Mouse (Mus musculus) R1 (cell line): Measurements from ENCODE around the gene Pofut1.

ENCODE experiments used
- DNase-seq: peaks from one replicate; pipeline ENCODE4 v3.0.0-alpha.2; 2018; ENCODE audit warnings: low read depth, low spot score

Gene Pofut1

DNA sequence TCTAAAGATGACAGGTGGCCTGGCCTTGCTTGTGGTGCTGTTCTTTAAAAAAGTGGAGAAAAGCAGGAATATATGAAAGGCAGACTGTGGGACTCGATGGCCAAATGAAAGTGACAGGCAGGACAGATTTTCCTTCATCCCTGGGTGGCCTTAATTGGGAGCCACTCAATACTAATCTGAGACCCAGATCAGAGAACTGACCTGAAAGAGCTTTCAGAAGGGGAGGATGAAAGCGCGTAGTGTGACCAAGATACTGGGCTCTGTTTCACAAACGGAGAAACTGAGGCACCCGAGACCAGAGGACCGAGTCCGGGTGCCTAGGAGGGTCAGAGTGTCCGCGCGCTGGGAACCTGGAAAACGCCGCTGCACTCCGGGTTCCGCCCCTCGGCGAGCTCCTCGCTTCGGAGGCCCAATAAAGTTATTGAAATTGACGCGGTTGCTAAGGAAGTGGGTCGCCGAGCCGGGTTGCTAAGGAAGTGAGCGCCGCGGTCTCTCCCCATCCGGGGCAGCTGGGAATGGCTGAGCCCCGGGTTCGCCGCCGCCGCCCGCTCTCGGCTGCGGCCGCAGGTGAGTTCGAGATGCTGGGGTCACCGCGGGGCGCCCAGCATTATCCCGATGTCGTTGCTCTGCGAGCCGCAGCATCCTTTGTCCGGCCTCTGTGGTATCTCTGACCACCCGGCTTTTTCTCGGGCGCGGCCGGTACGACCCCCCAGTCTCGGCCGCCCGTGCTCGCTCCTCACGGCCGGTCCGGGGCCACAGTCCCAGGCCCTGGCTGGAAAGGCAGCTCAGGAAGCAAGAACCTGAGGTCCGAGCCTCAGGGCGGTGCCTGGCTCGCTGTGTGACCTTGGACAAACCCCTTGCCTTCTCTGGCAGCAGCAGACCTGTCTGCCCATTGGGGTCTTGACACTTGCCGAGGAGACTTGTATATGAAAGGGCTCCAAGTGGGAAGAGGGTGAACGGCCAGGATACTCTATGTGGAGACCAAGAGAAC lies 49.9 kb downstream of the Pofut1 start, which contains the start of gene Kif3b:
TSS of gene Kif3b (plus strand) at position 476 of the 991 bp plus-strand sequence.
- DNase-seq, result peak; percentile 92

DNA sequence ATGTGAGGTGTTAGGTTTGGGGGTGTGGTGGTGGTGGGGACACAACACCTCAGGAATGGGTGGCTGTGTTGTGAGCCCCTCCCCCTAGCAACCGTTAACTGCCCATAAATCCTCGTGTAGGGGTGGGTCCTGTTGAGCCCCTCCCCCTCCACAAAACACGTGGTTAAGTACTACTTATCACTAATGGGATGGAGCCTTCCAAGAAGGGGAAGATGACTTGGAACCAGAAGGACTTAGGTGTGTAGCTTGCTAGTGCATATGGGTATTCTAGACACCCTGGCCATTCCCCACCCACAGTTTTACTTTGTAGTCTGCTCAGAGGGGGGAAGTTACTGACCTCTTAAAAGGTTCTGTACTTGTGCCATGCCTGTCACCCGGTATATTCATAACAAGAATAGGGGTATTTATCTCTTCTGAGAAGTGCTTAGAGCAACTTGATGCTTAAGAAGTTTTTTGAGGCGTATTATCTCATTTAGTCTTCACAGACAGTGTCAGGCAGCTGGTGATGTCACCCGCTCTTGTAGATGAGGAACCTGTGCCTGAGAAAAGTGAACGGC lies 51.0 kb downstream of the Pofut1 start:
- DNase-seq, result peak; percentile 86

DNA sequence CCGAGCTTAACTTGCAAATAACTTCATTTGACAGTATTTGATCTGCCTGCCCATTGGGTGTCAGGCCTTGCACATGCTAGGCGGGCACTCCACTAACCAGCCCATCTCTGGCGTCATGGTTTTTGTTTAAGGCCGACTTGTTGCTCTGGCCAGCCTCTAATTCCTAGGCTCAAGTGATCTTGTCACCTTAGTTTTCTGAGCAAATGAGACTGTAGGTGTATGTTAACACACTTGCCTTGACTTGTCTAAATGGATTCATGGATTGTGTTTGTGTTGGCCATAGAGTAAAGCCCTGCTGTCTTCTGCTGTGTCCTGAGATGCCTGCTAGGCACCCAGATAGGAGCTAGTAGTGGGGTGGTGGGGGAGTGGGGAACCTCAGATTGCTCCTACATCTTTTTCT lies 53.9 kb downstream of the Pofut1 start:
- DNase-seq, result no peak

DNA sequence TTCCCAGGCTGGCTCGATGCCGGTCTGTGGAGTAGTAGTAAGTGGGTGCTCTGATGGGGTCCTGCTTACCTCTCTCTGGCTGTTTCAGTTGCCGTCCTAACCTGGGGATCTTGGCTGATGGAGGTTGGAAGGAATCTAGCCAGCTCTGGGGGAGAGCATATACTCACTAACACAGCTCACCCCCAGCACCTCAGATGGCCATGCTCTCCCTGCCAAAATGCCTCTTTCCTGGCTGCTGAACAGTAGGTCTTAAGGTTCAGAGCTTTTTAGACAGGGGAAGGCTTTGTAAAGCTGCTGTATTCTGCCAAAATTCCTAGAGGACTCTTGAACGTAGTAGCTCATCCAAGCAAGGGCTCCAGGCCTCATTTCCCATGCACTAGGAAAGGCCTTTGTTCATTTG lies 56.4 kb downstream of the Pofut1 start:
- no peak for DNase-seq

DNA sequence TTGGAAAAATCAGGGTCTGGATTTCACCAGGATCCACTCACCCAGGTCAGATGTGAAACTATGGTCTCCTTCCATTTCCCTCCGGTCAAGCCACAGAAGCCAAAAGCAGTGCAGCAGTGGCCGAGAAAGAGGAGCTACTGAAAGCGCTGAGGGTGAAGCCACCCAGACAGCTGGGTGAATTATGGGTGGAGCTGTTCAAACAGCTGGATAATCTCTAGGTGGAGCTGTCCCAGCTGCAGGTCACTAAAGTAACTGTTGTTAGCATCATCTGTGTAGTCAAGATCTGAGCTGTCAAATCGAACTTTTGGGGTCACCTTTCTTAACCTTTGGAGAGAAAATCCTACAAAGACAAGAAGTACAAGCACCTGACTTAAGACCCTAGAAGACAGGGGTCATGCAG lies 57.1 kb downstream of the Pofut1 start:
- DNase-seq, result no peak

DNA sequence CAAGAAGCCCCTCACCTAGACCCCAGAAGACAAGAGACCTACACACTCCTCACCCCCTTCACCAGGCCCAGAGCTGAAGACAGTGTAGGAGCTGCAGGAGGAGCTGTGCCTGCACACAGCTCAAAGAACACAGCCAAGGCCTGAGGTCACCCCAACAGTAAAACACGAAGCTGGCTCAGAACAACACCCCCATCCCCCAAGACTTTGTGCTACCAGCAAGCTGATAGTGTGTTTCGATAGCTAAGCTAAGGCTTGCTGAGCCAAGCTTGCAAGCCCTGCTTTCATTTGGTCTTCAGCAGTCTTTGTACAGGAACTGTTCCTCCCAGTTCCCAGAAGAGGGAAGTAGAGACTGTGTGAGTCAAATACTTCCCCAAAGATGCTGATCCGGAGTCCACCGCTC lies 57.5 kb downstream of the Pofut1 start:
- DNase-seq, result no peak

DNA sequence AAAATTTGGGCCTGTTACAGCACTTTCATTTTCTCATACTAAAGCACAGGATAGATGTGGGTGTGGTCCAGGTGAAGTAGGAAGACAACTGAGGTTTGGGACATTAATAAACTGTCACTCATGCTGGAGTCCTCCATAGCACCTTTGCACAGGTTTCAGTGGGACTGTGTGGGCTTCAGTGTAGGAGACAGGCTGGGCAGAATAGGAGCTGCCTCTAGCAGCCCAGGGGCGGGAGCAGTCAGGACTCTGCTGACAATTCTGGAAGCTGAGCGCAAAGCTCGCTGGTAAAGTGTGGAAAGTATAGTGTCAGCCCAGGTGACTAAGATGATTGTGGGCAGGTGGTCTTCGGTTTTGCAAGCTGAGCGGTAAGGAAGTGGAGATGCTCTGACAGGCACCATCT lies 59.8 kb downstream of the Pofut1 start:
- no peak for DNase-seq

DNA sequence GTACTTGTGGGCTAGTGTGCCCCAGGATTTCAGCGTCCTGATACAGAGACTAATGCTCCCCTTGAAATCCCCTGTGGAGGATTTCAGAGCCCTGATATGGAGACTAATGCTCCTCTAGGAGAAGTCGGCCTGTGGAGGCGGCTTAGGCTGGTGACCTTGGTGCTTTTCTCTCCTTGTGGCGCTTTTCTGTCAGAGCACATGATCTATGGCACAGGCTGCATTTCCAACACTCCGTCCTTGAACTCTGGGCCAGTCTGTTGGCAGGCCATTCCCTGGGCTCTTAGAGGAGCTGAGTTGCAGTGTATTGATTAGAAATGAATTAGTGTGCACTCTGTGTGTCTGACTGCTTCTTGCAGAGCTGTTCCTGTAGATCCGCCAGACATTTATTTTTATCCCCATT lies 63.9 kb downstream of the Pofut1 start:
- DNase-seq, result peak; percentile 24

DNA sequence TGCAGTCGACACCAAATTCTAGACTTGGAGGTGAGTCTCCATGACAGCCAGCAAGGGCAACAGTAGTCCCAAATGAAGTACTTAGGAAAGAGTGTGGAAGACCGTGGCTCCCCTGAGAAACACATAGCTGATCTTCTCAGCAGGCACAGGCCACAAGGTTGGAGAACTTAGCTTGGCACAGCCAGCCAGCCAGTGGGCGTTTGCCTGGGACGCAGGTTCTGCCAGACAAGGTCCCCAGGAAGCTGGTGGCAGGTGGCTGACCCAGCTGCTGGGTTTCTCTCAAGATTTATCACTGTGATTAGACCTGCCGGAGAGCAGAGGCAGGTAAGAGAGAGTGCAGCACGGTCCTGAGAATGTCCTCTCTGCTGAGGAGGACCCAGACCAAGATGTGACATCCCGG lies 67.3 kb downstream of the Pofut1 start:
- DNase-seq, result no peak

DNA sequence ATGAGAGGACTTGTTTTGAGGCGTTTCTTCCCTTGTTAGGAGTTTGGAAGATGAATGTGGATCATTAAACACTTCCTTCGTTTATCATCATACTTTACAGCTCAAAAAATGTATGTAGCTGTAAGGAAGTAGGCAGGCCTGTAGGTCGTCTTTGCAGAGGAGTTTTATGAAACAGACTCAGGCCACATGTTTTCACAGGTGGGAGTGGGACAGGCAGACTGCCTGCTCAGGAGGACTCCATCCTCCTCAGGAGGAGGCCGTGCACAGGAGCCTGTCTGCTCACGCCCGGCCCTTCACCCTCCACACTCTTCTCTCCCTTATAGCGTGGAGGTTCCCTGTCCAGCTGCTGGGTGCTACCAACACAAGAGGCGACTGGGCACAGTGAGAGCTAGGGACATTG lies 67.8 kb downstream of the Pofut1 start:
- no peak for DNase-seq

DNA sequence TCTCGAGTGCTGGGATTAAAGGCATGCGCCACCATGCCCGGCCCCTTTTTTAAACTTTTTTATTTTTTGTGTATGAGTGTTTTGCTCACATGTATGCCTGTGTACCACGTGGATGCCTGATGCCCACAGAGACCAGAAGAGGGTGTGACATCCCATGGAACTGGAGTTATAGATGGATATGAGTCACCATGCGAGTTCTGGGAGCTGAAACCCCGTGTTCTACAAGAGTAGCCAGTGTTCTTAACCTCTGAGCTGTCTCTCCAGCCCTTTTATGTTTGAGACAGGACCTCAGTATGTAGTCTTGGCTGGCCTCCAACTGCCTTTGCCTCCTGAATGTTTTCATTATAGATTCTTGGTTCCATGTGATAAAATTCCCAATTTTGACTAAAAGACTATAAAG lies 68.9 kb downstream of the Pofut1 start:
- DNase-seq, result no peak

DNA sequence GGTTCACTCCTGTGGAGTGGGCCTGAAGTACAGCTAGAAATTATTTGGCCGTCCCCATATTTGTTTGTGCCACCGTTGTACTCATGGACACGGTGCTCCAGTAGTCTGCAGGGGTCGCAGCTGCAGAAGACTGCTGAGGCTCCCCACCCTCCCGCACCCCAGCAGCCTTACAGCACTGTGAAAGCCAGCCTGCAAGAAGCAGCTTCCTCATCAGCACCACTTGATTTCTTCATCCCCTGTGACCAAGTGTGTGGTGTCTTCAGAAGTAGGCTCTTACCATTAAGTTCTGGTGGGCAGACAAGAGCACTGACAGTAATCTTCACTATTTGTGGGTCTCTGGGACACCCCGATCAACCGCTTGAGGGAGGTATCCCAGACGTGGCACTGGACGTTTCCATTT lies 71.6 kb downstream of the Pofut1 start:
- DNase-seq, result no peak

DNA sequence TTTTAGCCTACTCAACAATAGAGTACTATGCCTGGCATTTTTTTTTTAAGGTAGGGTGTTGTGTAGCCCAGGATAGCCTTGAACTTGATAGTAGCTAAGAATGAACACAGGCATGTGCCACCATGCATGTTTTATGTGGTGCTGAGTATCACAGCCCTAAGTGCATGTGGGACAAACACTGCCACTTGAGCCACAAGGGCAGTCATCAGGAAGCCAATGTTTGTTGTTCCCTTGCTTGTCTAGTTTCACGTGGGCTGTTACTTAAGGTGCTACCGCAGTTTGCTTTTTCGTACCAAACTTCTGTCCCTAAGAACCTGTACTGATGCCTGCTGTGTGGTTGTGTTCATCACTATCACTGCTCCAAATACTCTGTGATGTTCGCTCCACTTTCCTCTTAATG lies 77.1 kb downstream of the Pofut1 start:
- no peak for DNase-seq

DNA sequence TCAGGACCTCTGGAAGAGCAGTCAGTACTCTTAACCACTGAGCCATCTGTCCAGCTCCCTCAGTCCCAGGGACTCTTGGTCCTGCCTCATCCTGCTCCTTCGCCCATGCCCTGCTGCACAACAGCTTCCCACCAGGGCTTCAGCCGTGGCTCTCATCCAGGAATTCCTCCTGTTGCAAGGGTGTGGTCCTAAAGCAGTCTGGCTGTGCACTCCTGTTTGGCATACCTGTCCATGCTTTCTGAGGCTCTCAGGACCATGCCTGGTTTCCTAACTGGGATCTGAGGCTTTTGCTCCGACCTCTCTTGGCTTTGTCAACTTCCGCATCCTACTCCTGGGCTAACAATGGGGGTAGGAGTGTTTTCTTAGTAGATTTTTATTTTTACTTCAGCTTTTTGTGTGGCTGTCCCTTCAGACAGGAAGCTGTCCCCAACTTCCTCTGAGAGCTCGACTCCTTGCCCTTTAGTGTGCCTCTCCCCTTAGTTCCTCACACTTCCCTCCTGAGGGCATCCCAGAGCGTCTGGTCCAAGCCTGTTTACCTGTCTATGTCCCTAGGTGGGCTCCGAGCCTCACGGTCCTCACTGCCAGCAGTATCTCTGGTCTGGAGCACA lies 77.8 kb downstream of the Pofut1 start:
- no peak for DNase-seq
